Mouse (Mus musculus): ENCODE measurements around the gene Spc24. TPM values are rescaled to one million over a fixed set of nuclear protein-coding genes. Genes with fewer than 3 reads are reported as not detected.

The Spc24 gene
- polyA plus RNA-seq, 1 experiment: 59.0 TPM

GRCm38 (mm10) chr9:21762135-21762534 is 2.0 kb upstream of the Spc24 start:
- H3K4me3 ChIP-seq (ENCODE audit: control insufficient read depth, insufficient read depth, low read length): no peak overlapping the region
- TF ChIP-seq POLR2A (IDR thresholded peaks at IDR 0.05; ENCODE audit: control insufficient read depth, extremely low read depth, insufficient read depth, low read length, poor library complexity) (no peak), CTCF (IDR thresholded peaks at IDR 0.05; ENCODE audit: borderline replicate concordance, control insufficient read depth, extremely low read depth, insufficient read depth, low read length, poor library complexity) (no peak)
- H3K4me1 ChIP-seq (replicated peaks; ENCODE audit: control insufficient read depth, insufficient read depth, low read length): peaks cover 21% of the 10 kb centered on the region
- no peak overlapping the region for H3K27ac ChIP-seq (ENCODE audit: control insufficient read depth, insufficient read depth, low read length)
- H3K27me3 ChIP-seq (ENCODE audit: control insufficient read depth, insufficient read depth, low read length): no peaks in the 10 kb centered on the region
- DNase-seq: no peak
- H3K36me3 ChIP-seq (ENCODE audit: control insufficient read depth, insufficient read depth, low read length): no peaks in the 10 kb centered on the region

GRCm38 (mm10) chr9:21759718-21760117 is 385 bp downstream of the Spc24 start:
- peaks cover 21% of the 10 kb centered on the region for H3K4me1 ChIP-seq (replicated peaks; ENCODE audit: control insufficient read depth, insufficient read depth, low read length)
- peak overlapping the region; percentile 77 for H3K4me3 ChIP-seq (ENCODE audit: control insufficient read depth, insufficient read depth, low read length)
- WGBS: under 1% methylated on average over 20 of the region's 20 CpGs
- H3K27ac ChIP-seq (ENCODE audit: control insufficient read depth, insufficient read depth, low read length): no peak overlapping the region
- no peak for DNase-seq
- H3K36me3 ChIP-seq (ENCODE audit: control insufficient read depth, insufficient read depth, low read length): no peaks in the 10 kb centered on the region
- TF ChIP-seq CTCF (IDR thresholded peaks at IDR 0.05; ENCODE audit: borderline replicate concordance, control insufficient read depth, extremely low read depth, insufficient read depth, low read length, poor library complexity): no peak
- no peak for TF ChIP-seq POLR2A (IDR thresholded peaks at IDR 0.05; ENCODE audit: control insufficient read depth, extremely low read depth, insufficient read depth, low read length, poor library complexity)
- H3K27me3 ChIP-seq (ENCODE audit: control insufficient read depth, insufficient read depth, low read length): no peaks in the 10 kb centered on the region

- no peaks in the 10 kb centered on the region for H3K36me3 ChIP-seq (ENCODE audit: control insufficient read depth, insufficient read depth, low read length)
- WGBS: 78% methylated on average over 14 of the region's 14 CpGs
- H3K4me1 ChIP-seq (replicated peaks; ENCODE audit: control insufficient read depth, insufficient read depth, low read length): peaks cover 21% of the 10 kb centered on the region
- TF ChIP-seq POLR2A (IDR thresholded peaks at IDR 0.05; ENCODE audit: control insufficient read depth, extremely low read depth, insufficient read depth, low read length, poor library complexity) (no peak), CTCF (IDR thresholded peaks at IDR 0.05; ENCODE audit: borderline replicate concordance, control insufficient read depth, extremely low read depth, insufficient read depth, low read length, poor library complexity) (no peak)
- peak overlapping the region; percentile 29 for H3K4me3 ChIP-seq (ENCODE audit: control insufficient read depth, insufficient read depth, low read length)
- DNase-seq: peak; percentile 6
- no peaks in the 10 kb centered on the region for H3K27me3 ChIP-seq (ENCODE audit: control insufficient read depth, insufficient read depth, low read length)
- no peak overlapping the region for H3K27ac ChIP-seq (ENCODE audit: control insufficient read depth, insufficient read depth, low read length)
Measured at GRCm38 (mm10) chr9:21758576-21759529, 1.2 kb downstream of the Spc24 start.

GRCm38 (mm10) chr9:21754516-21755321 is 5.4 kb downstream of the Spc24 start:
- peaks cover 18% of the 10 kb centered on the region for H3K4me1 ChIP-seq (replicated peaks; ENCODE audit: control insufficient read depth, insufficient read depth, low read length)
- H3K4me3 ChIP-seq (ENCODE audit: control insufficient read depth, insufficient read depth, low read length): no peak overlapping the region
- 92% methylated on average over 13 of the region's 13 CpGs for WGBS
- TF ChIP-seq POLR2A (IDR thresholded peaks at IDR 0.05; ENCODE audit: control insufficient read depth, extremely low read depth, insufficient read depth, low read length, poor library complexity) (no peak), CTCF (IDR thresholded peaks at IDR 0.05; ENCODE audit: borderline replicate concordance, control insufficient read depth, extremely low read depth, insufficient read depth, low read length, poor library complexity) (no peak)
- H3K27me3 ChIP-seq (ENCODE audit: control insufficient read depth, insufficient read depth, low read length): no peaks in the 10 kb centered on the region
- DNase-seq: no peak
- H3K36me3 ChIP-seq (ENCODE audit: control insufficient read depth, insufficient read depth, low read length): no peaks in the 10 kb centered on the region
- H3K27ac ChIP-seq (ENCODE audit: control insufficient read depth, insufficient read depth, low read length): no peak overlapping the region

- H3K4me1 ChIP-seq (replicated peaks; ENCODE audit: control insufficient read depth, insufficient read depth, low read length): peaks cover 13% of the 10 kb centered on the region
- no peak overlapping the region for H3K4me3 ChIP-seq (ENCODE audit: control insufficient read depth, insufficient read depth, low read length)
- H3K36me3 ChIP-seq (ENCODE audit: control insufficient read depth, insufficient read depth, low read length): no peaks in the 10 kb centered on the region
- H3K27me3 ChIP-seq (ENCODE audit: control insufficient read depth, insufficient read depth, low read length): no peaks in the 10 kb centered on the region
- no peak overlapping the region for H3K27ac ChIP-seq (ENCODE audit: control insufficient read depth, insufficient read depth, low read length)
- 88% methylated on average over 2 of the region's 2 CpGs for WGBS
- no peak for DNase-seq
- TF ChIP-seq CTCF (IDR thresholded peaks at IDR 0.05; ENCODE audit: borderline replicate concordance, control insufficient read depth, extremely low read depth, insufficient read depth, low read length, poor library complexity): no peak
- no peak for TF ChIP-seq POLR2A (IDR thresholded peaks at IDR 0.05; ENCODE audit: control insufficient read depth, extremely low read depth, insufficient read depth, low read length, poor library complexity)
Measured at GRCm38 (mm10) chr9:21754003-21754402, 6.1 kb downstream of the Spc24 start.

- TF ChIP-seq POLR2A (IDR thresholded peaks at IDR 0.05; ENCODE audit: control insufficient read depth, extremely low read depth, insufficient read depth, low read length, poor library complexity) (no peak), CTCF (IDR thresholded peaks at IDR 0.05; ENCODE audit: borderline replicate concordance, control insufficient read depth, extremely low read depth, insufficient read depth, low read length, poor library complexity) (no peak)
- peaks cover 6% of the 10 kb centered on the region; the same call in 1 of the 2 replicates for H3K36me3 ChIP-seq (ENCODE audit: control insufficient read depth, insufficient read depth, low read length)
- no peak overlapping the region for H3K4me3 ChIP-seq (ENCODE audit: control insufficient read depth, insufficient read depth, low read length)
- H3K27me3 ChIP-seq (ENCODE audit: control insufficient read depth, insufficient read depth, low read length): no peaks in the 10 kb centered on the region
- no peak for DNase-seq
- H3K4me1 ChIP-seq (replicated peaks; ENCODE audit: control insufficient read depth, insufficient read depth, low read length): peaks cover 3% of the 10 kb centered on the region
- H3K27ac ChIP-seq (ENCODE audit: control insufficient read depth, insufficient read depth, low read length): no peak overlapping the region
- 88% methylated on average over 10 of the region's 10 CpGs for WGBS
Measured at GRCm38 (mm10) chr9:21752252-21752792, 7.8 kb downstream of the Spc24 start.
